Mouse (Mus musculus) cerebellum, adult 2 months (tissue): ENCODE data around the gene Foxp1. TPM values are rescaled to one million over a fixed set of nuclear protein-coding genes. Genes with fewer than 3 reads are reported as not detected.

Experiments used
- DNase-seq, 2 experiments: peaks; one replicate each; pipeline ENCODE4 v3.0.0; 2021
- H3K27ac ChIP-seq: fragments of 200-500 bp; 2 replicates; pipeline ENCODE4 v1.5.1; 2012; ENCODE audit warnings: low read length, control low read depth, inconsistent platforms; ENCODE audit not compliant: insufficient read depth
- H3K27me3 ChIP-seq: fragments of 200-500 bp; 2 replicates; pipeline ENCODE4 v1.6.1; 2012; ENCODE audit warnings: inconsistent platforms, mild to moderate bottlenecking, low read length, moderate library complexity; ENCODE audit not compliant: control insufficient read depth, insufficient read depth
- H3K4me1 ChIP-seq: fragments of 200-500 bp; 2 replicates; pipeline ENCODE4 v1.6.1; 2011; ENCODE audit warnings: low read length; ENCODE audit not compliant: control insufficient read depth, insufficient read depth
- H3K4me3 ChIP-seq: fragments of 200-500 bp; replicated peaks from 2 replicates; pipeline ENCODE3; 2011; ENCODE audit warnings: mild to moderate bottlenecking, low read depth, low read length, control low read depth; ENCODE audit not compliant: insufficient read depth
- CTCF ChIP-seq: fragments of 200-500 bp; IDR thresholded peaks from 2 replicates; pipeline ENCODE4 v1.5.1; 2011; ENCODE audit warnings: low read depth, mild to moderate bottlenecking, control low read depth, low read length, moderate library complexity, borderline replicate concordance; ENCODE audit not compliant: insufficient read depth
- POLR2A ChIP-seq: fragments of 200-500 bp; IDR thresholded peaks from 2 replicates; pipeline ENCODE4 v1.6.1; 2011; ENCODE audit warnings: low read length, control low read depth, borderline replicate concordance; ENCODE audit not compliant: insufficient read depth
- WGBS: fragments of 180-500 bp; shearing (Covaris S2); methylation state at CpG from one replicate; pipeline ENCODE4 v1.1.7; 2018; 5-methylcytosine and 5-hydroxymethylcytosine counted together
- polyA plus RNA-seq: library from polyadenylated mRNA; depleted of rRNA; stranded (reverse); fragments of >200 nt; gene quantifications from 2 replicates; pipeline ENCODE4 v1.2.3, GENCODE M21; 2012

Gene Foxp1
- polyA plus RNA-seq, 1 experiment: 21.0 TPM

DNA sequence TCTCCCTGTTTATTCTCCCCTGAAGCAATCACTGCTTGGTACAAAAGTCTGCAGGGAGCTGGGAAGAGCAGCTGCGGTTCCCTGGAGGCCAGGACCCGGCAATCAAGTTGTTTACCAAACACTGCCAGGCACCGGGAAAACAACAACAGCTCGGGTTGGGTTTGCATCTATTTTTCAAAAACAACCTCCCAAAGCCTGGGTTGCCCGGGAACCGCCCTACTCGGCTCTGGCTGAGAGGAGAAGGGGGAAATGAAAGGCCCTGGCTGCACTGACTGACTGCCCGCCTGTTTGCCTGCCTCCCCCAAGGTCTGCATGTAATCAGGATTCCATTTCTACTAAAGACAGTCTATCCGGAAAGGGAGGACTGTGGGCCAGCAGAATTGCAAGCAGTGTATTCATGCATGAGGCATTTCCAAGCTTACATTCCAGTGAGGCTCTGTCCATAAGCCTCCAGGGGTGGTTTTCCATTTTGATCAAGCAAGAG lies 82.6 kb downstream of the Foxp1 start:
- TF ChIP-seq CTCF (no peak), POLR2A (no peak)
- WGBS: 63% methylated on average over 9 of the region's 9 CpGs
- Histone ChIP-seq H3K4me1 (no peaks in the 10 kb centered on the region; the same call in 1 of the 2 replicates), H3K27ac (no peak overlapping the region), H3K27me3 (no peaks in the 10 kb centered on the region), H3K4me3 (no peak overlapping the region)
- peak in 1 of 2 experiments; percentile 30 for DNase-seq

DNA sequence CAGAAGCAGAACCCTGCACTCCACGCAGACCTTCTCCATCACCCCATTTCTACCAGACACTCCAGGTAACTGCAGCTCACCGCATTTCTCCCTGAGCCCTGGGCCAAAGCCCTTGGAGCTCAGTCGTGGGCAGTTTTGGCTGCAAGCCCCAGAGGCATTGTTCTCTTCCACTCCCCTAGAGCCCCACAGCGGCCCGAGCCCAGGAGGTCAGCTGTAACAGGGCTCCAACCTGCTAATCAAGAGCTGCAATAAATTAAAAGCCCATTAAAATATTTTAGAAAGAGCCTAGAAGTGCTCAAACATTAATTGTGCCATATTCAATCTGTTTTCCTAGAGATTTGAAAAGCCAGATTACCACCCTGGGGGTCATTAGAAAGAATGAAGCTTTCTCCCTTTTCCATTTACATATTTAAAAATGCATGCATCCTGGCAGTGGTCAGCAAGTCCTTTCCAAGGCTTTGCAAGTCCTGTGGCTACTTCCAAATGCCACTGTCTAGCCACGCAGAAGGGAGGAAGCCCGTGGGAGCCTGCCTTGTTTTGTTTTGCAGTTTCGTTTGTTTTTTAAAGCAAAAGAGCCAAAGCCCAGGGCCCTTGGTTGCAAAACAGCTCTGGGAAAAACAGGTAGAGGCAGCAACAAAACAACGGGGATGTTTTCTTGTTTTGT lies 83.2 kb downstream of the Foxp1 start:
- Histone ChIP-seq H3K27me3 (no peaks in the 10 kb centered on the region), H3K4me1 (no peaks in the 10 kb centered on the region; the same call in 1 of the 2 replicates), H3K4me3 (no peak overlapping the region), H3K27ac (no peak overlapping the region)
- TF ChIP-seq CTCF: no peak
- peak in 1 of 2 experiments; percentile 18 for DNase-seq
- WGBS: 44% methylated on average over 9 of the region's 9 CpGs

DNA sequence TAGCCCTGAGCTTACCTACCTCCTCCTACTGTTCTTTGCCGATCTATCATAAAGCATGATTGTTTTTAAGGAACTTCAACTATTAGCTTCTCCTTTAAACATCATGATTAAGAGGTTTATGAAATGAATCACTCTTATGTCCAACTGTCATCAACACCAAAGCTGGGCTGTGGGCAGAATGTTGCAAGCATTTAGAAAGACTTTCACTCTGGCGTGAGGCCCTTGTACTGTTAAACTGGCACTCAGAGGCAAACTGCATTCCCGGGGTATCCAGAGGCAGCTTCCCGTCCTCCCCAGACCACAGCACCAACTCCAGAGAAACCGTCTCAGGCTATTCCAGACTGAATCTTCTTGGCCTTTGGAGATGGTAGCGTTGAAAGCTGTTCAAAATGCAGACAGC lies 86.2 kb downstream of the Foxp1 start:
- no peak for DNase-seq
- H3K27ac ChIP-seq: no peak overlapping the region
- TF ChIP-seq CTCF (no peak), POLR2A (no peak)
- H3K4me3 ChIP-seq: no peak overlapping the region
- no peaks in the 10 kb centered on the region; the same call in 1 of the 2 replicates for H3K4me1 ChIP-seq
- 88% methylated on average over 6 of the region's 6 CpGs for WGBS
- H3K27me3 ChIP-seq: no peaks in the 10 kb centered on the region

DNA sequence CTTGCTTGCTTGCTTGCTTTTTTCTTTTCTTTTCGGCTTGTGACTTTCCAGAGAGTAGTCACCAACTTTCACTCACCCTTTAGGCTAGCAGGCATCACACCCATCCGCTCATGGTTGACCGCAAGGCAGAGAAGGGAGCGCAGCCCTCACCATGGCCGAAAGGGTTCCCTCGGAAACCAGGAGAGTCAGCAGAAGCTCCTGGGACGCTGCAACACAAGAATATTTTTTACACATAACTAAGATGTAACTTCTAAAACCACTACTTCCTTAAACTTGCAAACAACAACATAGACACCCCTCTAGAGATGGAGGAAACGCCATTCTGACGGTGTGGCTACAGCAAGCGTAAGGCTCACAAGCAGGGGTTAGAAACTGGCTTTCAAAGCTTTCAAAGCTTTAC lies 87.4 kb downstream of the Foxp1 start:
- no peak for TF ChIP-seq POLR2A
- TF ChIP-seq CTCF: no peak

DNA sequence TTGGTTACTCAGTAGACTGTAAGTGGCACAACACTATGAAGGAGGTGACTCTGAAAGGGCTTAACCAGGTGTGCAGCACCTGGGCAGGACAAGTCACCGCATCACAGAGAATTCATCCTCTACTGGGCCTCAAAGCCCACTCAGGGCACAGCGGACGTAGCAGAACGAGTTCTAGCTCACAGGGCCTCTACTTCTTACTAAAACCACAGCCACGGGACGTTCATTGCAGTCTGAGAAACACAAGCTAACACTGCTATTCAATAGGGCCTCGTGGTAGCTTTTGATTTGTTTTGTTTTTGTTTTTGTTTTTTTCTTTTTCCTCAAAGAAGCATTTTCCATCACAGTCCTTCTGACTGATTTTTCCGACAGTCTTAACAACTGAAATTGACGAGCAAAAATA lies 89.5 kb downstream of the Foxp1 start:
- Histone ChIP-seq H3K4me1 (no peaks in the 10 kb centered on the region; the same call in 1 of the 2 replicates), H3K4me3 (no peak overlapping the region), H3K27me3 (no peaks in the 10 kb centered on the region), H3K27ac (no peak overlapping the region)
- WGBS: 96% methylated on average over 9 of the region's 9 CpGs
- no peak for TF ChIP-seq POLR2A
- no peak for DNase-seq

More for the DNA sequence above, 87.4 kb downstream of the Foxp1 start:
- WGBS: 95% methylated on average over 10 of the region's 10 CpGs
- no peak overlapping the region for H3K4me3 ChIP-seq
- no peak overlapping the region for H3K27ac ChIP-seq
- no peaks in the 10 kb centered on the region for H3K27me3 ChIP-seq
- DNase-seq: no peak
- H3K4me1 ChIP-seq: no peaks in the 10 kb centered on the region; the same call in 1 of the 2 replicates

DNA sequence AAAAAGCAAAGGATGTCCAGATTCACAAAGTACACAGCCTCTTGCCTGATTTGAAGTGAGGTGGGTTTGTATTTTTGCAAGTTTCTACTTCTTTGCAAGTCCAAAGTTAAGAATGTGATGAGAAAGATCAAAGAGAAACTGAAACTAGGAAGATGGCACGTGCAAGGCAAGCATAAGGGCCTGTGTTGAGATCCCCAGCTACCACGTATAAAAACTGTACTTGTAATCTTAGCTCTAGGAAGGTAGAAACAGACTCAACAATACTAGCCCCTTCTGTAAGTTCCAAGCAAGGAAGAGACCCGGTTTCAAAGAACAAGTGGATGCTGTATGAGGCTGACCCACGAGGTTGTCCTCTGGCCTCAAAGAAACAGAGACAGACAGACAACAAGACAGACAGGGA lies 90.6 kb downstream of the Foxp1 start:
- TF ChIP-seq CTCF (no peak), POLR2A (no peak)
- no peak for DNase-seq
- WGBS: 75% methylated on average over 4 of the region's 4 CpGs
- Histone ChIP-seq H3K4me3 (no peak overlapping the region), H3K4me1 (no peaks in the 10 kb centered on the region; the same call in 1 of the 2 replicates), H3K27ac (no peak overlapping the region), H3K27me3 (no peaks in the 10 kb centered on the region)

DNA sequence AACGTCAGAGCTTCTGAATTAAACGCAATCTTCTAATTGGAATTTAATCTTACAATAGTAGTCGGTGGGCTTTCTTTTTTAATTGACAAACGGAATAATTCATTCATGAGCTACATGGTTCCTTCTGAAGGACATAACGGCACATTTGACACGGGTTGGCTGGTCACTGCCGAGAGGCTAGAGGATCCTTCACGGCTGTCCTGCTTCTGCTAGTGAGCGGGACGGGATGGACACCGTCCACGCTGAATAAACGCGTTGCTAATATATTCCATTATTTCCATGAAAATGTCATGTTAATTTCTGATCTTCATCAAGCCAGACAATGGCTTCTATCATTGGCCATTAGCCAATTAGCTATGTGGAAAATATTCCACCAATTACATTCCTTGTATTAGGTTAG lies 92.0 kb downstream of the Foxp1 start:
- no peaks in the 10 kb centered on the region for H3K27me3 ChIP-seq
- TF ChIP-seq CTCF (no peak), POLR2A (no peak)
- H3K27ac ChIP-seq: no peak overlapping the region
- no peaks in the 10 kb centered on the region; the same call in 1 of the 2 replicates for H3K4me1 ChIP-seq
- no peak for DNase-seq
- 69% methylated on average over 14 of the region's 14 CpGs for WGBS
- no peak overlapping the region for H3K4me3 ChIP-seq

DNA sequence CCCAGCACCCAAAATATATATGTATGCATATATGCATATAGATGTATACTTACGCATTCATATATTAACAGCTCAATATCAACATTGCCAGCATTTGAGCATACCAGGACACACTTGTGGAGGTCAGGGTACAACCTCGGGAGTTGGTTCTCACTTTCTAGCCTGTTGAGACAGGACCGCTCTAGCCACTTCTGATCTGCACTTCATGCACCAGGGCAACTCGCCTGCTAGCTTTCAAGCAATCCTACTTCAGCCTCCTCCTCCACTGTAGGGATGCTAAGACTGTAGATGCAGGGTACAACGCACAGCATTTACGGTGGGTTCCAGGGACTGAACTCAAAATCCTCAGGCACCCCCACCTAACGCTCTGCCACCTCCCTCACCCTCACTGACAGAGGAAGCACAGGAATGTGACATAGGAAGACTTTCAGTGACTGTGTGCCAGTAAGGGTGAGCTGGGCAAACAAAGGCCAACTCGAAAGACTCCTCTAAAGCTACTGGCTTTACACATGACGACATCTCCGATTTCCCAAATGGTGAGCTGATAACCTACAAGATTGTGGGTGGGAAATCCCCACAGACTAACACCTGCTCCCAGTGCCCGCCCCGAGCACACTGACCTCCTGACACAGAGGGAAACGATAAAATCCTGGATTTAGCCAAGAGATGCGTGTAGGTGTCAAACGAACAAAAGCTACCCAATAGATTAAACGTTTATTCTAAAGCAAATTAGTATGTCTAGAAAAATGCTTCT lies 93.0 kb downstream of the Foxp1 start:
- H3K27me3 ChIP-seq: no peaks in the 10 kb centered on the region
- DNase-seq: no peak
- H3K4me3 ChIP-seq: no peak overlapping the region
- no peaks in the 10 kb centered on the region; the same call in 1 of the 2 replicates for H3K4me1 ChIP-seq
- WGBS: 90% methylated on average over 16 of the region's 16 CpGs
- no peak overlapping the region for H3K27ac ChIP-seq
- TF ChIP-seq CTCF: no peak
- no peak for TF ChIP-seq POLR2A
